In the genomic region with DNA sequence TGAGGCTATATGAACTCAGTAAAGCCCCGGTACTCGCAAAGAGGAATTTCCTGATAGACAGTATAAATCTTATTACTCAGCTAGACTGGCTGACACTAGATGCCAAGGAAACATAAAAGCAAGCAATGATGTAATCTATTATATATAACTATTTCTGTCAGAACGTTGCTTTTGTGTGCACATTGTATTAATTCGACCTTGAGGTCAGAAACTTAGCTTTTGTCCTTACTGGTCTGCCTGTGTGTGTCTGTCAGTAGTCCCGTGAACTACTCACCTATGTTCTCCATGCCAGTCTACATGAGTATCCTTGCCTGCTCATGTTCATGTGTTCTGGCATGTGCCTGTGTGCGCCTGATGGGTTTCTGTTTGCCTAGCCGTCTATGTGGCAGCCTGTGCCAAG, we compare ENCODE assay signal across 22 mouse cellular contexts.
DNase-seq lines count a peak whose midpoint lies in the region; ATAC-seq and TF ChIP-seq lines count a peak whose summit lies in the region.
"Had no signal": no experiment of that assay in that cellular context is flagged by ENCODE, and none has a peak within 500 bp of the region (broad histone marks: within the 10 kb centered on the region; RNA-seq: fewer than 3 reads in every experiment).

No protein-coding gene starts in this region.

- H3K4me3 ChIP-seq in lung, postnatal 0 days (ENCODE audit: low read depth, low read length) = no peak overlapping the region
- no peak overlapping the region for H3K4me3 ChIP-seq in lung, adult 2 months (replicated peaks; ENCODE audit: extremely low read depth, low read depth, low read length)
- H3K4me3 ChIP-seq in myocyte = no peak overlapping the region
- H3K4me3 ChIP-seq: embryonic facial prominence, embryonic 15.5 days; erythroblast, embryonic 14.5 days; forebrain, embryonic 15.5 days; heart, embryonic 15.5 days; hindbrain, embryonic 10.5 days; hindbrain, embryonic 15.5 days had no signal

- H3K27ac ChIP-seq in lung, postnatal 0 days (ENCODE audit: low read length) = no peak overlapping the region
- H3K27ac ChIP-seq: embryonic facial prominence, embryonic 15.5 days; forebrain, embryonic 15.5 days; heart, embryonic 15.5 days; hindbrain, embryonic 10.5 days; hindbrain, embryonic 15.5 days had no signal

- no peaks in the 10 kb centered on the region for H3K36me3 ChIP-seq in lung, postnatal 0 days (ENCODE audit: insufficient read depth, low read length)
- H3K36me3 ChIP-seq in myocyte (ENCODE audit: control insufficient read depth, insufficient read depth) = no peaks in the 10 kb centered on the region
- H3K36me3 ChIP-seq: embryonic facial prominence, embryonic 15.5 days; forebrain, embryonic 15.5 days; heart, embryonic 15.5 days; hindbrain, embryonic 10.5 days; hindbrain, embryonic 15.5 days had no signal

- no peak for ATAC-seq in lung, postnatal 0 days
- ATAC-seq: forebrain, embryonic 15.5 days had no signal

- H3K27me3 ChIP-seq in lung, postnatal 0 days (replicated peaks; ENCODE audit: insufficient read depth, low read length) = no peaks in the 10 kb centered on the region
- no peaks in the 10 kb centered on the region for H3K27me3 ChIP-seq in myocyte (ENCODE audit: control insufficient read depth, insufficient read depth, insufficient read length)
- H3K27me3 ChIP-seq: CH12.LX; embryonic facial prominence, embryonic 15.5 days; forebrain, embryonic 15.5 days; heart, embryonic 15.5 days; hindbrain, embryonic 15.5 days had no signal

- DNase-seq in adrenal gland, adult 2 months = peak; percentile 19
- no peak for DNase-seq in adrenal gland, postnatal 36 days
- peak; percentile 52 for DNase-seq in lung, postnatal 0 days (ENCODE audit: low spot score)
- DNase-seq in lung, adult 2 months = no peak
- DNase-seq in thymus, postnatal 10 days (ENCODE audit: low spot score in 2 of 2) = no peak
- DNase-seq in left cerebral cortex, adult 9 months (ENCODE audit: low spot score in 2 of 2) = no peak
- DNase-seq: adrenal gland, postnatal 25 days; cerebellum, adult 11 months; cerebellum, adult 8-10 months; cerebellum, postnatal 14 days; embryo, embryonic 11 days; gastrocnemius, postnatal 10 days; heart, adult 18-20 months had no signal

- TF ChIP-seq POLR2A in lung, adult 2 months (IDR thresholded peaks at IDR 0.05; ENCODE audit: borderline replicate concordance, extremely low read depth, low read depth, low read length) = no peak
- TF ChIP-seq POLR2A in myocyte (IDR thresholded peaks at IDR 0.05; ENCODE audit: insufficient read length, low read depth) = no peak

- WGBS in lung, postnatal 0 days = 53% methylated on average over 7 of the region's 7 CpGs
- 51% methylated on average over 7 of the region's 7 CpGs for WGBS in lung, adult 2 months

- no peaks in the 10 kb centered on the region for H3K4me1 ChIP-seq in lung, postnatal 0 days (ENCODE audit: insufficient read depth, low read depth, low read length)
- H3K4me1 ChIP-seq in lung, adult 2 months (ENCODE audit: control insufficient read depth, insufficient read depth, low read length) = peaks cover 2% of the 10 kb centered on the region
- H3K4me1 ChIP-seq: embryonic facial prominence, embryonic 15.5 days; forebrain, embryonic 15.5 days; heart, embryonic 15.5 days; hindbrain, embryonic 10.5 days; hindbrain, embryonic 15.5 days had no signal

- no peaks in the 10 kb centered on the region for H3K9me3 ChIP-seq in lung, postnatal 0 days (ENCODE audit: low read length)
- H3K9me3 ChIP-seq: embryonic facial prominence, embryonic 15.5 days; forebrain, embryonic 15.5 days; heart, embryonic 15.5 days; hindbrain, embryonic 10.5 days; hindbrain, embryonic 15.5 days had no signal

- H3K9ac ChIP-seq in lung, postnatal 0 days (replicated peaks; ENCODE audit: low read depth) = no peak overlapping the region
- H3K9ac ChIP-seq: embryonic facial prominence, embryonic 15.5 days; forebrain, embryonic 15.5 days; heart, embryonic 15.5 days; hindbrain, embryonic 15.5 days had no signal

- no peak for TF ChIP-seq EP300 in lung, postnatal 0 days (IDR thresholded peaks at IDR 0.05)

- no peak for TF ChIP-seq CTCF in lung, postnatal 0 days (IDR thresholded peaks at IDR 0.05)
- TF ChIP-seq CTCF in lung, adult 2 months (IDR thresholded peaks at IDR 0.05; ENCODE audit: insufficient read depth, low read length) = no peak

- no peaks in the 10 kb centered on the region for H3K79me2 ChIP-seq in myocyte (ENCODE audit: control insufficient read depth, insufficient read depth)

- no peak overlapping the region for H3K4me2 ChIP-seq in lung, postnatal 0 days (replicated peaks; ENCODE audit: low read depth, low read length)
- peak overlapping the region; percentile 58 for H3K4me2 ChIP-seq in myocyte (ENCODE audit: low read depth)
- H3K4me2 ChIP-seq: embryonic facial prominence, embryonic 15.5 days; forebrain, embryonic 15.5 days; heart, embryonic 11.5 days; heart, embryonic 15.5 days; hindbrain, embryonic 15.5 days had no signal

- no peak overlapping the region for H3ac ChIP-seq in myocyte (ENCODE audit: control insufficient read depth, insufficient read length)

TF ChIP-seq in myocyte, 11 proteins besides CTCF, POLR2A, EP300 and RAD21:
- TF ChIP-seq TCF3 (IDR thresholded peaks at IDR 0.05; ENCODE audit: insufficient read length, low read depth) (no peak), TCF12 (IDR thresholded peaks at IDR 0.05; ENCODE audit: insufficient read depth, poor library complexity, severe bottlenecking) (no peak), MAX (IDR thresholded peaks at IDR 0.05; ENCODE audit: low read depth) (no peak), REST (IDR thresholded peaks at IDR 0.05; ENCODE audit: insufficient read depth, insufficient read length) (no peak), POLR2AphosphoS2 (IDR thresholded peaks at IDR 0.05; ENCODE audit: insufficient read length, low read depth) (no peak), SRF (IDR thresholded peaks at IDR 0.05; ENCODE audit: control insufficient read depth, insufficient read length, low read depth) (no peak), E2F4 (IDR thresholded peaks at IDR 0.05; ENCODE audit: insufficient read depth) (no peak), MYOG (IDR thresholded peaks at IDR 0.05; ENCODE audit: control insufficient read depth in 1 of 3, insufficient read depth in 1 of 3, insufficient read length in 2 of 3, low read depth in 2 of 3) (no peak), MYOD1 (IDR thresholded peaks at IDR 0.05; ENCODE audit: control insufficient read depth in 1 of 3, insufficient read length in 2 of 3, low read depth in 2 of 3) (no peak), CEBPB (IDR thresholded peaks at IDR 0.05; ENCODE audit: insufficient read depth, poor library complexity, severe bottlenecking) (no peak)
TF ChIP-seq in myocyte: peak in this region for 0.

Comparison
In these comparisons a context has a peak if more than half of its experiments do, and no peak if none do; other contexts are left out.
1. DNase-seq: peak in adrenal gland, adult 2 months (single experiment) and lung, postnatal 0 days (single experiment); none in adrenal gland, postnatal 36 days (0 of 2), lung, adult 2 months (single experiment), thymus, postnatal 10 days (0 of 2) and left cerebral cortex, adult 9 months (0 of 2).